Mouse (Mus musculus) left cerebral cortex, adult 9 months (tissue): ENCODE data around the gene Phactr2.

Source experiments
- DNase-seq, 2 experiments: peaks; one replicate each; pipeline ENCODE4 v3.0.0; 2022; ENCODE audit warnings: low spot score in 2 of 2

Gene Phactr2

GRCm38 (mm10) chr10:13275152-13275551 is 199.1 kb downstream of the Phactr2 start:
- DNase-seq: no peak

GRCm38 (mm10) chr10:13274699-13275098 is 199.5 kb downstream of the Phactr2 start:
- no peak for DNase-seq

GRCm38 (mm10) chr10:13273756-13274155 is 200.5 kb downstream of the Phactr2 start:
- DNase-seq: no peak

GRCm38 (mm10) chr10:13271716-13272115 is 202.5 kb downstream of the Phactr2 start:
- no peak for DNase-seq

- no peak for DNase-seq
Measured at GRCm38 (mm10) chr10:13271099-13271498, 203.1 kb downstream of the Phactr2 start.

- no peak for DNase-seq
Measured at GRCm38 (mm10) chr10:13270270-13270669, 203.9 kb downstream of the Phactr2 start.

GRCm38 (mm10) chr10:13259251-13259650 is 215.0 kb downstream of the Phactr2 start:
- no peak for DNase-seq

GRCm38 (mm10) chr10:13256196-13256595 is 218.0 kb downstream of the Phactr2 start:
- DNase-seq: no peak

- no peak for DNase-seq
Measured at GRCm38 (mm10) chr10:13250280-13250679, 223.9 kb downstream of the Phactr2 start.

GRCm38 (mm10) chr10:13249126-13249525 is 225.1 kb downstream of the Phactr2 start:
- DNase-seq: no peak

GRCm38 (mm10) chr10:13245714-13246113 is 228.5 kb downstream of the Phactr2 start:
- DNase-seq: no peak

- no peak for DNase-seq
Measured at GRCm38 (mm10) chr10:13244192-13244591, 230.0 kb downstream of the Phactr2 start.

- no peak for DNase-seq
Measured at GRCm38 (mm10) chr10:13240431-13240830, 233.8 kb downstream of the Phactr2 start.

- DNase-seq: no peak
Measured at GRCm38 (mm10) chr10:13238188-13238587, 236.0 kb downstream of the Phactr2 start.

- DNase-seq: no peak
Measured at GRCm38 (mm10) chr10:13236866-13237265, 237.3 kb downstream of the Phactr2 start.

- DNase-seq: no peak
Measured at GRCm38 (mm10) chr10:13234503-13234902, 239.7 kb downstream of the Phactr2 start.

GRCm38 (mm10) chr10:13233941-13234340 is 240.3 kb downstream of the Phactr2 start:
- no peak for DNase-seq

GRCm38 (mm10) chr10:13233143-13233622 is 241.0 kb downstream of the Phactr2 start:
- no peak for DNase-seq

- DNase-seq: no peak
Measured at GRCm38 (mm10) chr10:13232443-13233142, 241.6 kb downstream of the Phactr2 start.

GRCm38 (mm10) chr10:13230716-13231115 is 243.5 kb downstream of the Phactr2 start:
- no peak for DNase-seq

GRCm38 (mm10) chr10:13225377-13226063 is 248.7 kb downstream of the Phactr2 start:
- no peak for DNase-seq

GRCm38 (mm10) chr10:13222135-13222534 is 252.1 kb downstream of the Phactr2 start:
- DNase-seq: no peak

GRCm38 (mm10) chr10:13220061-13220460 is 254.2 kb downstream of the Phactr2 start:
- no peak for DNase-seq
